Mouse (Mus musculus): ENCODE measurements around the gene Shisa3. TPM values are rescaled to one million over a fixed set of nuclear protein-coding genes. Genes with fewer than 3 reads are reported as not detected.

The Shisa3 gene
- polyA plus RNA-seq, 1 experiment from 2014 or later: 1.4 TPM

DNA sequence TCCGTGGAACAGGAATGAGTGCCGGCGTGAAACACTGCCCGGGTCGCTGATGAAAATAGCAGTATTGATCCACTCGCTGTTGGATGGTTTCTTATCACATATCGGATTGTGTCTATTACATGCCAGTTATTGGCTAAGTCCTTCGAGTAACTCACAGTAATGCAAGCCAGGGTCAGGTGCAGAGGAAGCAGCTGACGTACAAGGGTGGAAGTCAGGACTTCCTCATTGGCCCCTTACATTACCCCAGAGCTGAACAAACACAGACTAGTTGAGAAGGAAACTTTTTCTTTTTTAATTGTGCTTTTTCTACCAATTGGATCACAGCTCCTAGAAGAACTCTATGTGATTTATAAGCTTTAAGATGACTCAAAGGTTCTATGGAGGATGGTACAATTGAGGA is 7.7 kb upstream of the Shisa3 start:
- ATAC-seq (ENCODE audit: low FRiP score): no peak
- Histone ChIP-seq H3K4me2 (replicated peaks) (no peak overlapping the region), H3K9ac (no peak overlapping the region), H3K4me3 (replicated peaks; ENCODE audit: low read length) (no peak overlapping the region), H3K36me3 (replicated peaks; ENCODE audit: control insufficient read depth, insufficient read depth) (no peaks in the 10 kb centered on the region), H3K4me1 (replicated peaks; ENCODE audit: control insufficient read depth, insufficient read depth, low read length) (no peaks in the 10 kb centered on the region), H3K27me3 (ENCODE audit: control insufficient read depth, insufficient read depth, low read length) (peaks cover 21% of the 10 kb centered on the region), H3K27ac (no peak overlapping the region), H3K9me3 (ENCODE audit: control insufficient read depth, low read length) (no peaks in the 10 kb centered on the region)
- no peak for DNase-seq (ENCODE audit: low spot score)
- WGBS: 92% methylated on average over 9 of the region's 9 CpGs

DNA sequence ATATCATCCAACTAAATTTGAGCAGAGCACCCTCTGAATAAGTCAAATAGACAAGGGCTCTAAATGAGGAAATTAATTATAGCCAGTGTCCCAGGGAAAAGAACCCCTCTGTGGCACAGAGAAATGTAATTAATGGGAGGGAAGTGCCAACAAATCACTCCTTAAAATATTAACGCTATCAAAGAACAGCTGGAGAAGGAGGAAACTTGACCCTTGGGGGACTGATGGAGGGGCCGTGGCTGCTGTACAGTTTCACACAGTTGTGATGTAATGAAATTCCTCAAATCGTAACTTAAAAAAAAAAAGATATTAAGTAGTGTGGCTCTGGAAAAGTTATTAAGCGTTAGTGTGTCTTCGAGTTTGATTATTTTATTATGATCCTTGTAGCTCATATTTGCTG is 1.7 kb upstream of the Shisa3 start:
- H3K27me3 ChIP-seq (ENCODE audit: control insufficient read depth, insufficient read depth, low read length): peaks cover 66% of the 10 kb centered on the region
- H3K4me2 ChIP-seq (replicated peaks): no peak overlapping the region
- peaks cover 23% of the 10 kb centered on the region for H3K4me1 ChIP-seq (replicated peaks; ENCODE audit: control insufficient read depth, insufficient read depth, low read length)
- H3K36me3 ChIP-seq (replicated peaks; ENCODE audit: control insufficient read depth, insufficient read depth): no peaks in the 10 kb centered on the region
- WGBS: 47% methylated on average over 5 of the region's 5 CpGs
- no peak overlapping the region for H3K4me3 ChIP-seq (replicated peaks; ENCODE audit: low read length)
- H3K9ac ChIP-seq: no peak overlapping the region
- DNase-seq (ENCODE audit: low spot score) (no peak), ATAC-seq (ENCODE audit: low FRiP score) (no peak)
- H3K27ac ChIP-seq: no peak overlapping the region
- H3K9me3 ChIP-seq (ENCODE audit: control insufficient read depth, low read length): no peaks in the 10 kb centered on the region

DNA sequence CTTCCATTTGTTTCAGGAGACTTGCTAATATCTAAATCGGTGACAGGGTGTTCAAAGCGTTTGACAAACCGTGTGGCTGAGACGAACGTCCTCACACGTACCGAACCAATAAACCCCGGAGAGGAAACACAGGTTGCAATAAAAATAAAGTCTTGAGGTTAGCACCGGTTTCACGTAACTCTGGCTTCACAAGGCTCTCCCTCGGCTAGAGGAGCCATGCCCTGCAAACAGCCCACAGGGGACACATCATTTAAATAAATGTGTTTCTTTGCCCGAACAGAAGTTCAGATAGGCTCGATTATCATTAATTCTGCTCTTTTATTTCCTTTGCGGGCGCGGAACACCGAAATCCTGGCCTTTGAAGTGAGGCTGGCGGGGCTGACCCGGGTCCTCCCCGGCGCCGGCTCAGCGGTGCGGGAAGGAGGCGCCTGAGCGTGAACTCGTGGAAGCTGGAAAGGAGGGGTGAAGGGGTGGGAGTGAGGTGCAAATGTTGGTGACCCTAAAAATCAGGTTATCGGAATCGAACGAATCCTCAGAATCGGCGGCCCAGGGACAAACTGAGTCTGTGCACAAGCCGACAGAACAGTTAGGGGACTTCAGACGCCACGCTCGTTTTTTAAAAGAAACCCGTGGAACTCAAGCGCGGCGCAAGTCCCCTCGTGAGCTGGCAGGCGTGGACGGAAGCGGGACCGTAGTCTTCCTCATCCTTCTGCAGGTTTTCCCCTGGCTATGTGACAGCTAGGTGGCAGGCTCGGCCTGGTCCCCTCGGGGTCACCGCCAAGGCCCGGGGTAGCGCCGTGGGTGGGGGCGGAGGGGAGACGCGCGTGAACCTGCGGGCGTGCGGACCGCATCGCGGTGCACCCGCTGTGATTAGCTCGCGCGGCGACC is 522 bp upstream of the Shisa3 start:
- peak overlapping the region; percentile 91 for H3K4me2 ChIP-seq (replicated peaks)
- H3K27me3 ChIP-seq (ENCODE audit: control insufficient read depth, insufficient read depth, low read length): peaks cover 71% of the 10 kb centered on the region
- no peaks in the 10 kb centered on the region for H3K9me3 ChIP-seq (ENCODE audit: control insufficient read depth, low read length)
- peaks cover 23% of the 10 kb centered on the region for H3K4me1 ChIP-seq (replicated peaks; ENCODE audit: control insufficient read depth, insufficient read depth, low read length)
- no peak overlapping the region for H3K27ac ChIP-seq
- DNase-seq (ENCODE audit: low spot score) (peak; percentile 68), ATAC-seq (ENCODE audit: low FRiP score) (no peak; the same call in 1 of the 2 replicates)
- no peaks in the 10 kb centered on the region for H3K36me3 ChIP-seq (replicated peaks; ENCODE audit: control insufficient read depth, insufficient read depth)
- peak overlapping the region; percentile 42 for H3K4me3 ChIP-seq (replicated peaks; ENCODE audit: low read length)
- H3K9ac ChIP-seq: peak overlapping the region; percentile 47; the same call in 1 of the 2 replicates
- under 1% methylated on average over 61 of the region's 66 CpGs for WGBS

DNA sequence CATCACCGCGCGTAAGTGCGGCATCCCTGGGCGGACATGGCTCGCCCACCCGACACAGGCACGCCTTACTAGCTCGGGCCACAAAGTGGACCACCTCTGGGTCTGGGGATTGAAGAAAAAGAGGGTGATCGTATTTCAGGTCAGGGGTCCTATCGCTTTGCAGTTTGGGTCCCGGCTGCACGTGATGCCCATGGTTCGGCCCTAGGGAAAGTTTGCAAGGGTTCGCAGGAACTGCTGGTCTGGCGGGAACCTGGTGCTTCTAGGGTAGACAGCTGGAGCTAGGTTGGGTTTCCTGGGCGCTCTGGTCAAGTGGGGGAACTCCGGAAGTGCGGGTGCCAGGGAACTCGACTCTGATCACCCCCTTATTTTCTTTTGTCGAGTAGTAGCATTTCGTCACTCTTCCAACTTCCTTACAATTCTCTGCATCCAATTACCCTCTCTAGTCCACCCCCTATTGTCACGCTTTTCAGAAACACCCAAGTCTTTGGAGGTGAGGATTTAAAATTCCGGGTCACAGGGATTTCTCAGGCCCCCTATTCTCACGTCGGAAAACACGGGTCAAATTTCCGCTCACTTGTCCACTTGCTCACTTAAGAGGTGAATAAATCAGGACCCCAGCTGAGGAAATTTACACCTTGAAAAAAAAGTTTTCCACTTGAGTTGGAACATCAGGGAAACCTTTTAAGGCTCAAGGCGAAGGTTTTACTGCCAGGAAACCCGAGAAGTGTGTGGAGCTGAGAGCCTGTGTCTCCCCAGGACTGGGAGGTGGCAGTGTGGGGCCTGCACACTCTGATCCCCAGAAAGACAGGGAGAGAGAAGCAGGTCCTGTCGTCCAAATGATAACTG is 1.2 kb downstream of the Shisa3 start:
- Histone ChIP-seq H3K4me3 (replicated peaks; ENCODE audit: low read length) (peak overlapping the region; percentile 42), H3K27me3 (ENCODE audit: control insufficient read depth, insufficient read depth, low read length) (peaks cover 62% of the 10 kb centered on the region), H3K9me3 (ENCODE audit: control insufficient read depth, low read length) (no peaks in the 10 kb centered on the region), H3K4me1 (replicated peaks; ENCODE audit: control insufficient read depth, insufficient read depth, low read length) (peaks cover 23% of the 10 kb centered on the region), H3K36me3 (replicated peaks; ENCODE audit: control insufficient read depth, insufficient read depth) (no peaks in the 10 kb centered on the region), H3K4me2 (replicated peaks) (peak overlapping the region; percentile 91), H3K9ac (peak overlapping the region; percentile 47), H3K27ac (no peak overlapping the region)
- DNase-seq (ENCODE audit: low spot score) (no peak), ATAC-seq (ENCODE audit: low FRiP score) (no peak; the same call in none of the 2 replicates)
- 3% methylated on average over 31 of the region's 31 CpGs for WGBS

DNA sequence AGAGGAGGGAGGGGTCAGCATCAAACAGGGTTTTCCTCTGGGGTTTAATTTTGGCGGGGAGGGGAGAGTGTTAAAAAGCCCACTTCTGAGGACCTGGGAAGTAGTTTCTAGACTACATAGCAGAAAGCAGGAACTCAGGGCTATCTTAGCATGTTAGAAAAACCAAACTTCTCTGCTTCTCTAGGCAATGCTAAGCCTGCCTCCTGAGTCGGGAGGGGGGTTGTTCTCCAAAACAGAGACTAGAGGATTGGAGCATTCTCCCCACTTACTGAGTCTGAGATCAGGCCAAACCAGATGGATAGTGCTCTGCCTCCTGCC is 1.8 kb downstream of the Shisa3 start:
- Histone ChIP-seq H3K4me1 (replicated peaks; ENCODE audit: control insufficient read depth, insufficient read depth, low read length) (peaks cover 23% of the 10 kb centered on the region), H3K36me3 (replicated peaks; ENCODE audit: control insufficient read depth, insufficient read depth) (no peaks in the 10 kb centered on the region), H3K27ac (no peak overlapping the region), H3K4me3 (replicated peaks; ENCODE audit: low read length) (no peak overlapping the region), H3K9me3 (ENCODE audit: control insufficient read depth, low read length) (no peaks in the 10 kb centered on the region), H3K4me2 (replicated peaks) (no peak overlapping the region), H3K27me3 (ENCODE audit: control insufficient read depth, insufficient read depth, low read length) (peaks cover 57% of the 10 kb centered on the region), H3K9ac (no peak overlapping the region)
- ATAC-seq (ENCODE audit: low FRiP score): no peak
- no peak for DNase-seq (ENCODE audit: low spot score)
- WGBS: 17% methylated on average over 2 of the region's 2 CpGs

DNA sequence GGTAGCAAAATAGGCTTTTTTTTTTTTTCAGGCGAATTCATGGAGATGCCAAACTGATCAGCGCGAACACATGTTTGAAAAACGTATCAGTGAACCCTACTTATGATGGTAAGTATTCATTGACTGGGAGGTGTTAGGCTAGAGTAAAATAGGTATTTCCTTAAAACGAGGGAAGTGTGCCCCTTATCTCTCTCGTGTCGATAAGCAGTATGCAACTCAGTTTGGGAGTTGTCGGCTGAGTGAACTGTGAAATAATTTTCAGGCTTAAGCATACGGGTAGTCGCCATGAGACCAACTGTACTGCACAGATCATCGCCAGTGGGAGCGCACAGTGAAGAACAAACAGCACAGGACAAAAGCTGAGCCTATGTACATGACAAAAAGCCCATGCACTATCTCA is 13.5 kb downstream of the Shisa3 start:
- H3K4me2 ChIP-seq (replicated peaks): no peak overlapping the region
- peaks cover 32% of the 10 kb centered on the region for H3K36me3 ChIP-seq (replicated peaks; ENCODE audit: control insufficient read depth, insufficient read depth)
- WGBS: 85% methylated on average over 12 of the region's 12 CpGs

DNA sequence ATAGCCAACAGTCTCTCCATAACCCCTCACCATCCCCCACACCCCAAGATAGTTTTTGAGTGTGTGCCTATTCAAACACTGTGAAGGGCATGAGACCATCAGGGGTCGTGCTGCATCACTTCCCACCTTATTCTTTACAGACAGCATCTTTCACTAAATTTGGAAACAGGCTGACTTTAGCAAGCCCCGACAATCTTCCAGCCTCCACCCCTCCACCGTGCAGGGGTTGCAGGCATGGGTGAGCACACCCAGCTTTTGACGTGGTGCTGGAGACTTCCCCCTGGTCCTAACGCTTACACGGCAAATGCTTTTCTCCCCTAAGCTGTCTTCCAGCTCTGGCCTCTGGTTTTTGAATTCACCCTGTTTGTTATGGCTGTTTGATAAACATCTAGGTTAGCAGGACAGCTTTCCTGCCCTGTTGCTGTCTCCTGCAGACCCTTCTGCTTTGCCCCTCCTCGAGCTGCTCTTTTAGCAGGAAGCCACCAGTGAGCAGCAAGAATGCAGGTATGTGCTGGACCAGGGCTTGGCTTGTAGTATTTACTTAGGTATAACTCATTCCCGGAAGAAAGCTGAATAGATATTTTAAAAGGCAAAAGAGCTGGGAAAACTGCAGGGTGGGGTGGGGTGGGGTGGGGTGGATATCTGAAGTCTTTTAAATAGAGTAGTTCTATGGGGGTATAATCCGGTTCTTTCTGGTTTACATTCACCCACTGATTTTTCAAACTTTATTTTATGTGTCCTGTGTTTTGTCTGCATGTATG is 20.7 kb downstream of the Shisa3 start:
- Histone ChIP-seq H3K4me1 (replicated peaks; ENCODE audit: control insufficient read depth, insufficient read depth, low read length) (peaks cover 5% of the 10 kb centered on the region; the same call in 1 of the 2 replicates), H3K27me3 (ENCODE audit: control insufficient read depth, insufficient read depth, low read length) (no peaks in the 10 kb centered on the region), H3K36me3 (replicated peaks; ENCODE audit: control insufficient read depth, insufficient read depth) (peaks cover 9% of the 10 kb centered on the region; the same call in 1 of the 2 replicates), H3K27ac (no peak overlapping the region), H3K9ac (no peak overlapping the region), H3K9me3 (ENCODE audit: control insufficient read depth, low read length) (no peaks in the 10 kb centered on the region), H3K4me2 (replicated peaks) (no peak overlapping the region), H3K4me3 (replicated peaks; ENCODE audit: low read length) (no peak overlapping the region)
- ATAC-seq (ENCODE audit: low FRiP score): no peak
- no peak for DNase-seq (ENCODE audit: low spot score)
- 68% methylated on average over 9 of the region's 9 CpGs for WGBS

More for the DNA sequence above, 13.5 kb downstream of the Shisa3 start:
- Histone ChIP-seq H3K9ac (no peak overlapping the region), H3K4me3 (replicated peaks; ENCODE audit: low read length) (no peak overlapping the region), H3K27me3 (ENCODE audit: control insufficient read depth, insufficient read depth, low read length) (no peaks in the 10 kb centered on the region), H3K27ac (no peak overlapping the region), H3K9me3 (ENCODE audit: control insufficient read depth, low read length) (no peaks in the 10 kb centered on the region), H3K4me1 (replicated peaks; ENCODE audit: control insufficient read depth, insufficient read depth, low read length) (no peaks in the 10 kb centered on the region)
- DNase-seq (ENCODE audit: low spot score) (no peak), ATAC-seq (ENCODE audit: low FRiP score) (no peak)

DNA sequence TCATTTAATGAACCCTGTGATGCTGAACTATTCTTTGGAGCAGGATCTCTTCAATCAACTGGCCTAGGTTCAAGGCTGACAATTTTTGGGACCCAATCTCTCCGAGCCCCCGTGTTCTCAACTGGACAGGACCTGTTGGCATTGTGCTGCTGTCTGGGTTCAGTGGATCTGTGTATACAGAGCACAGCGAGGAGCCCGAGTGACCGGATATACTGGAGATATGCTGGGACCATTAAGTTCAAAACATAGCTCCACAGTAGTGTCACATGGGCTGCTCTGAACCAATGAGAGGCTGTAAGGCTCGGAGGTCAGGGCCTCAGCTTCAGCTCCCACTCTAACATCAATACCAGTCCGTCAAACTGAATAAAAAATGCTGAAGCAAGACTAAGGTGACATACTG is 21.8 kb downstream of the Shisa3 start:
- H3K27ac ChIP-seq: no peak overlapping the region
- H3K4me3 ChIP-seq (replicated peaks; ENCODE audit: low read length): no peak overlapping the region
- no peak overlapping the region for H3K4me2 ChIP-seq (replicated peaks)
- peaks cover 16% of the 10 kb centered on the region for H3K4me1 ChIP-seq (replicated peaks; ENCODE audit: control insufficient read depth, insufficient read depth, low read length)
- ATAC-seq (ENCODE audit: low FRiP score) (no peak), DNase-seq (ENCODE audit: low spot score) (no peak)
- no peaks in the 10 kb centered on the region for H3K27me3 ChIP-seq (ENCODE audit: control insufficient read depth, insufficient read depth, low read length)
- WGBS: 63% methylated on average over 7 of the region's 7 CpGs
- no peaks in the 10 kb centered on the region for H3K9me3 ChIP-seq (ENCODE audit: control insufficient read depth, low read length)
- H3K36me3 ChIP-seq (replicated peaks; ENCODE audit: control insufficient read depth, insufficient read depth): peaks cover 4% of the 10 kb centered on the region; the same call in 1 of the 2 replicates
- H3K9ac ChIP-seq: no peak overlapping the region

DNA sequence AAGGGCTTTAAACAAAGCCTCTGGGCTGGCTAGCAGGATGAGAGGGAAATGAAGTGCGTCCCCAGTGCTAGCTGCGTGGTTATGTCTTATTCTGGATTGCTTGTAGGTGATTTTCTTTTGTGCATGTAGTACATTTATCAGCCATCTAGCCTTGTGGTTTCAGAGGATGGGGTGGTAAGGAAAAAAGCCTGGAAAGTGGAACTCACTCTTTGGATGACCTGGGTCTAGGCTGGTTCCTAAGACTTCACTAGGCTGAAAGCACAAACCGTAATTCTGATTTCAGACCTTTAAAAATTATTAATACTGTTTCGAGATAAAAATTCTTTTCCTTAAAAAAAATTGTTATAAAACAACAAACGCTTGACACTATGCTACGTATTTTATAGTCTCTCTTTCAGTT is 22.2 kb downstream of the Shisa3 start:
- no peak overlapping the region for H3K9ac ChIP-seq
- peaks cover 4% of the 10 kb centered on the region; the same call in 1 of the 2 replicates for H3K36me3 ChIP-seq (replicated peaks; ENCODE audit: control insufficient read depth, insufficient read depth)
- H3K4me1 ChIP-seq (replicated peaks; ENCODE audit: control insufficient read depth, insufficient read depth, low read length): peaks cover 19% of the 10 kb centered on the region
- no peak for DNase-seq (ENCODE audit: low spot score)
- no peak for ATAC-seq (ENCODE audit: low FRiP score)
- H3K9me3 ChIP-seq (ENCODE audit: control insufficient read depth, low read length): no peaks in the 10 kb centered on the region
- H3K27me3 ChIP-seq (ENCODE audit: control insufficient read depth, insufficient read depth, low read length): no peaks in the 10 kb centered on the region
- no peak overlapping the region for H3K27ac ChIP-seq
- WGBS: 81% methylated on average over 6 of the region's 6 CpGs
- no peak overlapping the region for H3K4me3 ChIP-seq (replicated peaks; ENCODE audit: low read length)
- no peak overlapping the region for H3K4me2 ChIP-seq (replicated peaks)

Data from hindbrain, embryonic 14.5 days (tissue).